Mouse (Mus musculus): ENCODE data around the gene Bbx.

DNA sequence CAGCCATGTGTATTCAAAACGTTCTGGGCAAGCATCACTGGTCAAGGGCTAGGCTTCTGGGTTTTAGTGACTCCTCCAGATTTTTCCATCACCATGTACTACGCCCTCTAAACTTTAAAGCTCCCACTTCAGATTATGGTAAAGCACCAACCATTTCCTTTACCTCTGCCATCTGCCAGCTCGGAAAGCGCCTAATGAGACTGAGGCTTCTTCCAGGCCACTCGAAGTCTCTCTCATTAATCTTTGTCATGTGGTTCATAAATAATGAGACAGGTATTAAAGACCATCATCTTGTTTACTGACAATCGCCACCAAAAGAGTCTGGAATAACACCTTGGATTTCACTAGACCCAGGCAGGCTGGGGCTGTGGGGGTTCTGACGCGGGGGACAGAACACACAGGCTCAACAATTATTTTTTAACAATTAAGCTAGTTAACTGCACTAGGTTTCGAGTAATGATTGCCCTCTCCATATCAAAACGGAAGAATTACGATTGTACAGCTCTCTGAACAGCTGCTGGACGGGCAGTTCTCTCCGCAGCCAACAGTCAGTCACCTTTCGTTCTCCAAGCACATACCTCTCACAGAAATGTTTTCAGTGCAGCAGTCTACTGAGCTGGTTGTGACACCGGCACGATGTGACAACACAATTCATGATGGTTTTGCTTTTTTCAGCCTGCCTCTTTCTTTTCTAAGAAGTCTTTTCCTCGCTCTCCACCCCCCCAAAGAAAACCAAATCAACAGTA is 68.6 kb downstream of the Bbx start:
- TF ChIP-seq CTCF (IDR thresholded peaks at IDR 0.05; ENCODE audit: control insufficient read depth, insufficient read depth, insufficient replicate concordance, low read depth, low read length) (no peak), POLR2A (IDR thresholded peaks at IDR 0.05; ENCODE audit: control insufficient read depth, low read depth, low read length) (no peak)
